Mouse (Mus musculus): ENCODE measurements around the gene Il12rb2.
A peak's percentile ranks its signal among the peaks of the same experiment; 100 is the strongest.

Gene Il12rb2

GRCm38 (mm10) chr6:67375982-67376391 lies at the start of gene Il12rb2:
Gene Il12rb2 (minus strand): TSS chr6:67376188.
- no peak for DNase-seq (ENCODE audit: low read depth, low spot score)

GRCm38 (mm10) chr6:67421761-67422160 lies 45.8 kb upstream of the Il12rb2 start:
- DNase-seq (ENCODE audit: low read depth, low spot score), result no peak

GRCm38 (mm10) chr6:67416557-67416956 lies 40.6 kb upstream of the Il12rb2 start:
- DNase-seq (ENCODE audit: low read depth, low spot score), result no peak

GRCm38 (mm10) chr6:67415276-67415675 lies 39.3 kb upstream of the Il12rb2 start:
- no peak for DNase-seq (ENCODE audit: low read depth, low spot score)

GRCm38 (mm10) chr6:67413378-67413777 lies 37.4 kb upstream of the Il12rb2 start:
- DNase-seq (ENCODE audit: low read depth, low spot score), result no peak

- no peak for DNase-seq (ENCODE audit: low read depth, low spot score)
Observed at GRCm38 (mm10) chr6:67405281-67405682, 29.3 kb upstream of the Il12rb2 start.

GRCm38 (mm10) chr6:67399551-67399950 lies 23.6 kb upstream of the Il12rb2 start:
- DNase-seq (ENCODE audit: low read depth, low spot score), result no peak

- DNase-seq (ENCODE audit: low read depth, low spot score), result no peak
Observed at GRCm38 (mm10) chr6:67365785-67366184, 10.2 kb downstream of the Il12rb2 start.

GRCm38 (mm10) chr6:67348065-67348464 lies 27.9 kb downstream of the Il12rb2 start:
- no peak for DNase-seq (ENCODE audit: low read depth, low spot score)

GRCm38 (mm10) chr6:67339494-67339893 lies 36.5 kb downstream of the Il12rb2 start:
- DNase-seq (ENCODE audit: low read depth, low spot score), result no peak

- DNase-seq (ENCODE audit: low read depth, low spot score), result no peak
Observed at GRCm38 (mm10) chr6:67337943-67338342, 38.0 kb downstream of the Il12rb2 start.

- DNase-seq (ENCODE audit: low read depth, low spot score), result no peak
Observed at GRCm38 (mm10) chr6:67323788-67324187, 52.2 kb downstream of the Il12rb2 start.

- DNase-seq (ENCODE audit: low read depth, low spot score), result peak; percentile 28
Observed at GRCm38 (mm10) chr6:67318451-67318850, 57.5 kb downstream of the Il12rb2 start.

- no peak for DNase-seq (ENCODE audit: low read depth, low spot score)
Observed at GRCm38 (mm10) chr6:67317827-67318338, 58.1 kb downstream of the Il12rb2 start.

- DNase-seq (ENCODE audit: low read depth, low spot score), result no peak
Observed at GRCm38 (mm10) chr6:67317068-67317467, 58.9 kb downstream of the Il12rb2 start.

- DNase-seq (ENCODE audit: low read depth, low spot score), result no peak
Observed at GRCm38 (mm10) chr6:67314697-67315096, 61.3 kb downstream of the Il12rb2 start.

- DNase-seq (ENCODE audit: low read depth, low spot score), result no peak
Observed at GRCm38 (mm10) chr6:67309752-67310151, 66.2 kb downstream of the Il12rb2 start.

GRCm38 (mm10) chr6:67308994-67309393 lies 67.0 kb downstream of the Il12rb2 start:
- no peak for DNase-seq (ENCODE audit: low read depth, low spot score)

GRCm38 (mm10) chr6:67303210-67303609 lies 72.8 kb downstream of the Il12rb2 start:
- no peak for DNase-seq (ENCODE audit: low read depth, low spot score)

GRCm38 (mm10) chr6:67302471-67302870 lies 73.5 kb downstream of the Il12rb2 start:
- DNase-seq (ENCODE audit: low read depth, low spot score), result no peak

- DNase-seq (ENCODE audit: low read depth, low spot score), result no peak
Observed at GRCm38 (mm10) chr6:67301230-67301629, 74.8 kb downstream of the Il12rb2 start.

GRCm38 (mm10) chr6:67300710-67301163 lies 75.3 kb downstream of the Il12rb2 start:
- DNase-seq (ENCODE audit: low read depth, low spot score), result no peak

GRCm38 (mm10) chr6:67300300-67300699 lies 75.7 kb downstream of the Il12rb2 start:
- no peak for DNase-seq (ENCODE audit: low read depth, low spot score)

GRCm38 (mm10) chr6:67298742-67299141 lies 77.2 kb downstream of the Il12rb2 start:
- no peak for DNase-seq (ENCODE audit: low read depth, low spot score)
